Mouse (Mus musculus) brain, embryonic 14.5 days (tissue): ENCODE data around the gene Rab26.

ENCODE experiments used
- CTCF ChIP-seq: fragments of 200-500 bp; IDR thresholded peaks from 2 replicates; pipeline ENCODE4 v1.5.1; 2012; ENCODE audit warnings: inconsistent platforms, mild to moderate bottlenecking, moderate library complexity, borderline replicate concordance; ENCODE audit not compliant: insufficient read depth, insufficient read length; ENCODE audit errors: extremely low read depth
- POLR2A ChIP-seq: fragments of 200-500 bp; IDR thresholded peaks from 2 replicates; pipeline ENCODE4 v1.6.1; 2012; ENCODE audit warnings: mild to moderate bottlenecking, inconsistent platforms, borderline replicate concordance; ENCODE audit not compliant: poor library complexity, insufficient read depth, insufficient read length, severe bottlenecking; ENCODE audit errors: extremely low read depth

GRCm38 (mm10) chr17:24558600-24559099 is 24.6 kb upstream of the Rab26 start:
- TF ChIP-seq CTCF (no peak), POLR2A (no peak)
